Mouse (Mus musculus) lung, adult 2 months (tissue): Measurements from ENCODE around the gene Lrrc66.

Experiments used
- CTCF ChIP-seq: fragments of 200-500 bp; IDR thresholded peaks from 2 replicates; pipeline ENCODE4 v1.5.1; 2011; ENCODE audit warnings: mild to moderate bottlenecking, low read length, control low read depth; ENCODE audit not compliant: insufficient read depth
- POLR2A ChIP-seq: fragments of 200-500 bp; IDR thresholded peaks from 2 replicates; pipeline ENCODE4 v1.6.1; 2011; ENCODE audit warnings: low read depth, mild to moderate bottlenecking, control low read depth, low read length, borderline replicate concordance; ENCODE audit errors: extremely low read depth

DNA sequence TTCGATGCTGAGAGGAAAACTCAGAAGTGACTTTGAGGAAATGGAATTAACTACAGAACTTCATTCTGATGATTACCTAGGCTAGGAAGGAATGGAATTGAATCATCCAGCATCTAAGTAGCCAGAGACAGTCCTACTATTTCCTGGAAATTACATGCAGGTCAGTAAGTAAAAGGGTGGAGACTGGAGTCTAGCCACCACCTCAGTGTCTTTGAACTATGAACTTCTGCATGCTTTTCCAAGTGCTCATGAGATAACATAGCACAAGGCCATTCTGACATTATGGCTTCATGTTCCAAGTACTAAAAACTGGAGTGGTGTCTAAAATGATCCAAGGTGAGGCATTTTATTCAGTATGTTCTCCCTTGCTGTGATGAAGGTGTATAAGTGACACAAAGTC is 6.8 kb downstream of the Lrrc66 start:
- TF ChIP-seq CTCF (no peak), POLR2A (no peak)
